Mouse (Mus musculus): ENCODE data around the gene Fbxo36. TPM values are rescaled to one million over a fixed set of nuclear protein-coding genes. Genes with fewer than 3 reads are reported as not detected.
A peak's percentile ranks its signal among the peaks of the same experiment; 100 is the strongest.

The Fbxo36 gene
- total RNA-seq, 2 experiments from 2014 or later = 2.0 to 9.0 TPM

DNA sequence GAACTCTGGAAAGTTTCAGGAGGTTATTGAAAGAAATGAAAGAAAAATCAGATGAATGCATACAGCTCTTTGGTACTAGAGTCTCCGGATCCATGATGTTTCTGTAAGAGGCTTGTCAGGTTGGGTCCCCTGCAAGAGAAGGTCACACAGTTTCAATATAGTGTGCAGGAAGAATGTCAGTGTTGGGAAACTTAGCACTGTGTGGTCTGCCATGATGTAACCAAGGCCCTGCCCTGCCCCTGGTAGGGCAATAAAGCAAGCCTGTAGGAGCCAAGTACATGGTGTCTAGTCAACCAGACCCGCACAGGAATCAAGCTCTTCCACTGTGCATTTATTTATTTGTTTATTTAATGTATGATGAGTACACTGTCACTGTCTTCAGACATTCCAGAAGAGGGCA, 100.7 kb downstream of the Fbxo36 start:
- ATAC-seq (replicated peaks; ENCODE audit: poor library complexity) = peak; percentile 70

DNA sequence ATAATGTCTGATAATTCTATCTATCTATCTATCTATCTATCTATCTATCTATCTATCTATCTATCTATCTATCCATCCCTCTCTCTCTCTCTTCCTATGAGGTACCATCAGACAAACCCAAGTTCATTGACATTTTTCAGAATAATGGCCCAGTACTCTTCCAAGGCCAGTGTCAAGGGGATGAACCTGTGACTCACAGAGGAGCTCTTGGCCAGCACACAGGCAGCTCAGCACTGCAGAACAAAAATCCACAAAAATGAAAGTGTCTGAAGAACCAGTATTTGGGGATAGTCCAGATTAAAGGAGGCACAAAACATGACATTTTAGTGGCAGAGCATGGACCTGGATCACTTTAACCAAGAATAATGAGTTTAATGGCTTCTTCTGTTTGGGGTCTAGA, 103.0 kb downstream of the Fbxo36 start:
- ATAC-seq (replicated peaks; ENCODE audit: poor library complexity) = no peak

DNA sequence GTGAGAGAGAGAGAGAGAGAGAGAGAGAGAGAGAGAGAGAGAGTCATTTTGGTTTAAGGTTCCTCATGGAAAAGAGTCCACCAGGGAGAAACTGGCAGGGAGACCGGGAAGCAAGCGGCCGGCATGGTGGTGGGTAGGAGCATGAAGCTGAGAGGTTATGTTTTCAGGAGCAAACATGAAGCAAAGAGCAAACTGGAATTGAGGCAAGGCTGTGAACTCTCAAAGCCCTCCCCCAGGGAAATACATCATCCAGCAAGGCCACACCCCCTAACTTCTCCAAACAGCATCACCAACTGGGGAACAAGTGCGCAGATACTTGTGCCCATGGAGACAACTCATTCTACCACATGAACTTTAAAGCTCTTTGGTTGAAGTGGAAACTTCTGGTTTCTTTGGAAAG, 103.9 kb downstream of the Fbxo36 start:
- ATAC-seq (replicated peaks; ENCODE audit: poor library complexity) = no peak

DNA sequence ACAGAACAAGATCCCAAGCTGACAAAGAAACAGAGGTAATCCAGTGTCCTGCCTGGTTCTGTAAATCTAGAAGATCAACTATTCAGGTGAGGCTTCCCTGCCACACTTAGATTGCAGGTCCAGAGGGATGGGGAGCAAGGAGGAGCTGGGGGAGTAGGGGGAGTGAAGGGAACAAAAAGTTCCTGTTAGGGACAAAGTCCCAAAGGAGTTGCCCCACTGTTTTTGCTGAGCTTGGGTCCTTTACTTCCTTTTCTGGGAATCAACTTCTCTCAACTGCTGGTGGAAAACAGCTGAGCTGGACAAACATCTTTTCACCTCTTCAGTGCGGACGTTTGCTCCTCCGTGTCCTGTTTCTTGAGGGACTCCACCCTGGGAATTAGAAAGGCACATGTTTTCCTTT, 106.3 kb downstream of the Fbxo36 start:
- ATAC-seq (replicated peaks; ENCODE audit: poor library complexity) = no peak

DNA sequence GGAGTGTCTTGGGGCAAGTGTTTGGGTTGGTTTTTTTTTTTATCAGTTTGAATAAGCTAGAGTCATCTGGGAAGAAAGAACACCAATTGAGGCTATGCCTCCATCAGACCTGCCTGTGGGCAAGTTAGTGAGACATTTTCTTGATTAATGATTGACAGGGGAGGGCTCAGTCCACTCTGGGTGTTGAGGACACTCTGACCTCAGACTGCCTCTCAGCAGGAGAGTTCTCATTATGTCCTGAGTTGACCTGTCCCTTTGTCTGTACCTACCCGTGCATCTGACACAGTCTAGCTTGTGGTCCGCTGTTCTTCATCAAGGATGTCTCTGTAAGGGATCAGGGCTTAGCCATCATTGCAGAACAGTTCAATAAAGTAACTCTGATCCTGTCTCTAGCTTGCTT, 107.7 kb downstream of the Fbxo36 start:
- no peak for ATAC-seq (replicated peaks; ENCODE audit: poor library complexity)

Other genes starting within 250 kb of the Fbxo36 start
- 0.12 TPM in 1 of 2 replicates, not detected in the other for gene Dner, start 143.6 kb upstream of the Fbxo36 start, total RNA-seq (2015)
- not detected in 2 replicates for gene Dner, start 143.6 kb upstream of the Fbxo36 start, total RNA-seq (2017)
- 100 and 112 TPM in 2 replicates for gene Trip12, start 675 bp downstream of the Fbxo36 start, total RNA-seq (2015)
- gene Trip12, start 675 bp downstream of the Fbxo36 start, total RNA-seq (2017) = 189 and 250 TPM in 2 replicates
- not detected in 2 replicates for gene Slc16a14, start 95.3 kb downstream of the Fbxo36 start, total RNA-seq (2015)
- not detected in 2 replicates for gene Slc16a14, start 95.3 kb downstream of the Fbxo36 start, total RNA-seq (2017)

All from megakaryocyte progenitor cell, adult 5-6 weeks (primary cell).